In genomic region chr5:105354041-105354440, GRCm38 (mm10) we compare ENCODE assay signal across 18 mouse cellular contexts.
DNase-seq lines count a peak whose midpoint lies in the region; ATAC-seq and TF ChIP-seq lines count a peak whose summit lies in the region.
"Had no signal": no experiment of that assay in that cellular context is flagged by ENCODE, and none has a peak within 500 bp of the region (broad histone marks: within the 10 kb centered on the region; RNA-seq: fewer than 3 reads in every experiment).

No protein-coding gene starts in this region.

- no peaks in the 10 kb centered on the region for H3K36me3 ChIP-seq in liver, adult 2 months (ENCODE audit: control insufficient read depth, insufficient read depth, low read length)
- no peaks in the 10 kb centered on the region for H3K36me3 ChIP-seq in liver, embryonic 11.5 days (ENCODE audit: control insufficient read depth, insufficient read depth, low read length)
- H3K36me3 ChIP-seq: heart, embryonic 15.5 days; limb, embryonic 12.5 days; midbrain, embryonic 15.5 days had no signal

- no peak overlapping the region for H3K4me2 ChIP-seq in liver, embryonic 11.5 days
- H3K4me2 ChIP-seq: heart, embryonic 15.5 days; limb, embryonic 12.5 days; midbrain, embryonic 15.5 days had no signal

- no peak for TF ChIP-seq CTCF in liver, adult 2 months (IDR thresholded peaks at IDR 0.05; ENCODE audit: low read depth, low read length)

- TF ChIP-seq POLR2A in liver, adult 2 months (IDR thresholded peaks at IDR 0.05; ENCODE audit: extremely low read depth, insufficient read depth, low read length), result no peak

- no peak overlapping the region for H3K9ac ChIP-seq in liver, adult 2 months (ENCODE audit: low read depth, low read length)
- H3K9ac ChIP-seq in liver, embryonic 11.5 days (ENCODE audit: low read depth, low read length), result no peak overlapping the region
- H3K9ac ChIP-seq: heart, embryonic 15.5 days; limb, embryonic 12.5 days; midbrain, embryonic 15.5 days had no signal

- no peaks in the 10 kb centered on the region for H3K9me3 ChIP-seq in liver, embryonic 11.5 days (ENCODE audit: control insufficient read depth, low read length)
- H3K9me3 ChIP-seq: heart, embryonic 15.5 days; limb, embryonic 12.5 days; midbrain, embryonic 15.5 days had no signal

- H3K27ac ChIP-seq in liver, adult 2 months (replicated peaks; ENCODE audit: insufficient read depth, low read depth, low read length), result peak overlapping the region; percentile 59
- H3K27ac ChIP-seq in liver, embryonic 11.5 days (ENCODE audit: low read depth, low read length), result no peak overlapping the region
- H3K27ac ChIP-seq: heart, embryonic 15.5 days; kidney, postnatal 0 days; layer of hippocampus, adult 2 months; limb, embryonic 12.5 days; midbrain, embryonic 15.5 days had no signal

- ATAC-seq in liver, embryonic 11.5 days (replicated peaks; ENCODE audit: low FRiP score), result no peak
- peak; percentile 86 for ATAC-seq in inflammation-experienced regulatory T-cells, adult 6 months
- ATAC-seq: forebrain, embryonic 14.5 days; intestine, postnatal 0 days; midbrain, embryonic 15.5 days; Patski had no signal

- H3K4me1 ChIP-seq in liver, adult 2 months (ENCODE audit: control insufficient read depth, insufficient read depth, low read length), result peaks cover 17% of the 10 kb centered on the region
- H3K4me1 ChIP-seq in liver, embryonic 11.5 days (replicated peaks; ENCODE audit: control insufficient read depth, insufficient read depth, low read length), result no peaks in the 10 kb centered on the region
- H3K4me1 ChIP-seq: heart, embryonic 15.5 days; limb, embryonic 12.5 days; midbrain, embryonic 15.5 days had no signal

- 5% methylated on average over 1 of the region's 1 CpGs for WGBS in liver, adult 2 months
- 72% methylated on average over 1 of the region's 1 CpGs for WGBS in liver, embryonic 11.5 days

- intact Hi-C loops in gastrocnemius, postnatal 36 days (cut with DNase I), result no loop called here

- H3K79me2 ChIP-seq in liver, adult 2 months (ENCODE audit: control insufficient read depth, insufficient read depth, low read length), result no peaks in the 10 kb centered on the region

- H3K4me3 ChIP-seq in liver, adult 2 months (ENCODE audit: insufficient read depth, low read depth, low read length), result no peak overlapping the region
- no peak overlapping the region for H3K4me3 ChIP-seq in liver, embryonic 11.5 days (ENCODE audit: low read depth, low read length)
- H3K4me3 ChIP-seq: heart, embryonic 15.5 days; layer of hippocampus, adult 2 months; limb, embryonic 12.5 days; midbrain, embryonic 15.5 days had no signal

- no peaks in the 10 kb centered on the region for H3K27me3 ChIP-seq in liver, adult 2 months (ENCODE audit: control insufficient read depth, insufficient read depth, low read length)
- H3K27me3 ChIP-seq in liver, embryonic 11.5 days (replicated peaks; ENCODE audit: control insufficient read depth, insufficient read depth, low read length), result no peaks in the 10 kb centered on the region
- H3K27me3 ChIP-seq: heart, embryonic 15.5 days; limb, embryonic 12.5 days; midbrain, embryonic 15.5 days; Patski had no signal

- peak; percentile 74 for DNase-seq in liver, adult 2 months (ENCODE audit: extremely low read depth, low read depth, low spot score)
- no peak for DNase-seq in liver, embryonic 11.5 days (ENCODE audit: low spot score)
- DNase-seq in CD4-positive helper T cell, adult 2 months (ENCODE audit: low read depth, low spot score), result peak; percentile 40
- peak; percentile 24 for DNase-seq in MN1 (ENCODE audit: low spot score)
- DNase-seq in gastrocnemius, postnatal 36 days, result no peak
- no peak for DNase-seq in gastrocnemius, postnatal 10 days
- DNase-seq: cerebellum, postnatal 10 days; heart, adult 18-20 months; right cerebral cortex, adult 18-20 months had no signal

Comparison
In these comparisons a context has a peak if more than half of its experiments do, and no peak if none do; other contexts are left out.
1. DNase-seq: peak in liver, adult 2 months (single experiment), CD4-positive helper T cell, adult 2 months (single experiment) and MN1 (single experiment); none in liver, embryonic 11.5 days (single experiment), gastrocnemius, postnatal 36 days (0 of 2) and gastrocnemius, postnatal 10 days (single experiment).